Mouse (Mus musculus) cerebellum, adult 2 months (tissue): ENCODE data around the gene Itgb1bp1. TPM values are rescaled to one million over a fixed set of nuclear protein-coding genes. Genes with fewer than 3 reads are reported as not detected.

Source experiments
- DNase-seq, 2 experiments: peaks; one replicate each; pipeline ENCODE4 v3.0.0; 2021
- H3K27ac ChIP-seq: fragments of 200-500 bp; 2 replicates; pipeline ENCODE4 v1.5.1; 2012; ENCODE audit warnings: low read length, control low read depth, inconsistent platforms; ENCODE audit not compliant: insufficient read depth
- H3K27me3 ChIP-seq: fragments of 200-500 bp; 2 replicates; pipeline ENCODE4 v1.6.1; 2012; ENCODE audit warnings: inconsistent platforms, mild to moderate bottlenecking, low read length, moderate library complexity; ENCODE audit not compliant: control insufficient read depth, insufficient read depth
- H3K4me1 ChIP-seq: fragments of 200-500 bp; 2 replicates; pipeline ENCODE4 v1.6.1; 2011; ENCODE audit warnings: low read length; ENCODE audit not compliant: control insufficient read depth, insufficient read depth
- H3K4me3 ChIP-seq: fragments of 200-500 bp; replicated peaks from 2 replicates; pipeline ENCODE3; 2011; ENCODE audit warnings: mild to moderate bottlenecking, low read depth, low read length, control low read depth; ENCODE audit not compliant: insufficient read depth
- CTCF ChIP-seq: fragments of 200-500 bp; IDR thresholded peaks from 2 replicates; pipeline ENCODE4 v1.5.1; 2011; ENCODE audit warnings: low read depth, mild to moderate bottlenecking, control low read depth, low read length, moderate library complexity, borderline replicate concordance; ENCODE audit not compliant: insufficient read depth
- POLR2A ChIP-seq: fragments of 200-500 bp; IDR thresholded peaks from 2 replicates; pipeline ENCODE4 v1.6.1; 2011; ENCODE audit warnings: low read length, control low read depth, borderline replicate concordance; ENCODE audit not compliant: insufficient read depth
- WGBS: fragments of 180-500 bp; shearing (Covaris S2); methylation state at CpG from one replicate; pipeline ENCODE4 v1.1.7; 2018; 5-methylcytosine and 5-hydroxymethylcytosine counted together
- polyA plus RNA-seq: library from polyadenylated mRNA; depleted of rRNA; stranded (reverse); fragments of >200 nt; gene quantifications from 2 replicates; pipeline ENCODE4 v1.2.3, GENCODE M21; 2012; rRNA removed

The Itgb1bp1 gene
- polyA plus RNA-seq, 1 experiment, result 70.6 TPM

DNA sequence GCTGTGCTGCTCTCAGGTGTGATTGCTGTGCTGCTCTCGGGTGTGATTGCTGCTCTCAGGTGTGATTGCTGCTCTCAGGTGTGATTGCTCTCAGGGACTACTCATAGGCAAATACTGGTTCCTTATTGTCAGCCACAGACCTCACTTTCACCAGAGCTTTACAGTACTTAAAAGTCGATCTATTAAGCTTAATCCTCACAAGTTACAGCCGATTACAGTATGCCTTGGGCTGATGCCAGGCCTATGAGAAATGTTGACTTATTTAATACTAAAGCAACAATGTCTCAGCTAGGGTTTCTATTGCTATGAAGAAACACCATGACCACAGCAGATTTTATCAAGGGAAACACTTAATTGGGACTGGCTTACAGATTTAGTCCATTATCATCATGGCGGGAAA is 89.7 kb downstream of the Itgb1bp1 start:
- Histone ChIP-seq H3K27ac (no peak overlapping the region), H3K4me1 (no peaks in the 10 kb centered on the region), H3K27me3 (no peaks in the 10 kb centered on the region), H3K4me3 (no peak overlapping the region)
- DNase-seq, result no peak
- TF ChIP-seq CTCF (no peak), POLR2A (no peak)
- 90% methylated on average over 4 of the region's 4 CpGs for WGBS

GRCm38 (mm10) chr12:21195497-21195896 is 90.6 kb downstream of the Itgb1bp1 start:
- DNase-seq, result no peak
- WGBS, result 80% methylated on average over 3 of the region's 3 CpGs
- no peaks in the 10 kb centered on the region for H3K27me3 ChIP-seq

GRCm38 (mm10) chr12:21191546-21191945 is 94.5 kb downstream of the Itgb1bp1 start:
- 89% methylated on average over 2 of the region's 2 CpGs for WGBS
- Histone ChIP-seq H3K27me3 (no peaks in the 10 kb centered on the region), H3K27ac (no peak overlapping the region), H3K4me3 (no peak overlapping the region), H3K4me1 (no peaks in the 10 kb centered on the region; the same call in 1 of the 2 replicates)
- no peak for DNase-seq
- TF ChIP-seq CTCF (no peak), POLR2A (no peak)

More at GRCm38 (mm10) chr12:21195497-21195896, 90.6 kb downstream of the Itgb1bp1 start:
- no peak for TF ChIP-seq POLR2A
- no peak for TF ChIP-seq CTCF
- H3K4me3 ChIP-seq, result no peak overlapping the region
- no peak overlapping the region for H3K27ac ChIP-seq
- no peaks in the 10 kb centered on the region for H3K4me1 ChIP-seq

Other genes starting within 250 kb of the Itgb1bp1 start
- 71.4 and 76.3 TPM in 2 replicates for gene Cpsf3, start 893 bp downstream of the Itgb1bp1 start, polyA plus RNA-seq
- 36.8 and 37.2 TPM in 2 replicates for gene Iah1, start 30.1 kb upstream of the Itgb1bp1 start, polyA plus RNA-seq
- gene Adam17, start 87.3 kb upstream of the Itgb1bp1 start, polyA plus RNA-seq, result 19.0 and 19.4 TPM in 2 replicates
- 426 and 436 TPM in 2 replicates for gene Ywhaq, start 131.4 kb upstream of the Itgb1bp1 start, polyA plus RNA-seq